14 mouse cellular contexts compared by ENCODE assay signal in the genomic region with DNA sequence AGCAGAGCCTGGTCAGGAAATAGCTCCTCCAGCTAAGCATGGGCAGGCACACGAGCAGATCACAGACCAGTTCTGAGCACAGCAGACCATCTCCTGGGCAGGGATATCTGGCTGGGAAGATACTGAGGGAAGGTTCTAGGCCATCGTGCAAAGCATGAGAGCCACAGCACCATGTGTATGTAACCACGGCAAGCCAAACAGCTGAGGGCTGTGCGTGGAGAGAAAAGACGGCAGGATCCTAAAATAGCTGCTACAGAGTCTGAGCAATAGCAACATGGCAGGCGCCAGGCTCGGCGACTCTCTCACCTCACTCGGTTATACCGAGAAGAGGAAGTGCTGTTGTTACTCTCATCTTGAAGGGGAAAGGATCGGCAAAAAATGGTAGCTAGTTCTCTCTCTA. TPM values are rescaled to one million over a fixed set of nuclear protein-coding genes. Genes with fewer than 3 reads are reported as not detected.
DNase-seq lines count a peak whose midpoint lies in the region; ATAC-seq lines count a peak whose summit lies in the region.
"Had no signal": no experiment of that assay in that cellular context is flagged by ENCODE, and none has a peak within 500 bp of the region (broad histone marks: within the 10 kb centered on the region; RNA-seq: fewer than 3 reads in every experiment).

No protein-coding gene starts in this region.

- peak overlapping the region; percentile 25 for H3K4me3 ChIP-seq in megakaryocyte, embryonic 14.5 days (replicated peaks)
- H3K4me3 ChIP-seq: embryonic facial prominence, embryonic 12.5 days; stomach, embryonic 15.5 days had no signal

- H3K27me3 ChIP-seq in megakaryocyte, embryonic 14.5 days (replicated peaks): no peaks in the 10 kb centered on the region
- H3K27me3 ChIP-seq: embryonic facial prominence, embryonic 12.5 days; stomach, embryonic 15.5 days had no signal

- H3K9me3 ChIP-seq in megakaryocyte, embryonic 14.5 days: peaks cover 98% of the 10 kb centered on the region
- H3K9me3 ChIP-seq: embryonic facial prominence, embryonic 12.5 days; stomach, embryonic 15.5 days had no signal

- DNase-seq in frontal cortex, postnatal 36 days (ENCODE audit: low spot score in 2 of 2): peak; percentile 58 to 81
- peak; percentile 50 to 56 for DNase-seq in left cerebral cortex, postnatal 10 days (ENCODE audit: extremely low spot score in 1 of 2, low spot score in 2 of 2)
- DNase-seq in right cerebral cortex, postnatal 25 days: peak; percentile 73
- no peak for DNase-seq in thymus, postnatal 36 days
- DNase-seq in ovary, postnatal 10 days (ENCODE audit: low spot score): no peak
- DNase-seq in kidney, adult 9 months: no peak
- DNase-seq: cerebellum, postnatal 25 days; gastrocnemius, postnatal 14 days had no signal

- no peaks in the 10 kb centered on the region for H3K36me3 ChIP-seq in megakaryocyte, embryonic 14.5 days (replicated peaks; ENCODE audit: low read length)
- H3K36me3 ChIP-seq: embryonic facial prominence, embryonic 12.5 days; stomach, embryonic 15.5 days had no signal

- H3K4me1 ChIP-seq in megakaryocyte, embryonic 14.5 days: no peaks in the 10 kb centered on the region; the same call in 1 of the 2 replicates
- H3K4me1 ChIP-seq: stomach, embryonic 15.5 days had no signal

- ATAC-seq in megakaryocyte, adult 5-6 weeks (ENCODE audit: poor library complexity, severe bottlenecking): no peak
- ATAC-seq: CD4-positive, CD25-positive, alpha-beta regulatory T cell, adult 4 months had no signal

- intact Hi-C loops in left cerebral cortex, postnatal 10 days (cut with DNase I): no loop called here

RNA-seq across cellular contexts. Expression of a gene that starts 42.7 kb away (rescaled TPM):
- polyA plus RNA-seq in megakaryocyte, embryonic 14.5 days (2012; ENCODE audit: insufficient read depth, low replicate concordance): 0.34 TPM in 1 of 2 replicates, not detected in the other
- not detected in 2 replicates for total RNA-seq in megakaryocyte, adult 5-6 weeks (2015)
- total RNA-seq in megakaryocyte, adult 5-6 weeks (2017): not detected in 2 replicates
- total RNA-seq in left cerebral cortex, postnatal 10 days (2021): 10 to 100 TPM; 53.4 to 58.1 TPM
- polyA plus RNA-seq: CD4-positive, CD25-positive, alpha-beta regulatory T cell, adult 4 months; macrophage had no signal

Comparison
In these comparisons a context has a peak if more than half of its experiments do, and no peak if none do; other contexts are left out.
1. DNase-seq: peak in frontal cortex, postnatal 36 days (2 of 2), left cerebral cortex, postnatal 10 days (2 of 2) and right cerebral cortex, postnatal 25 days (single experiment); none in thymus, postnatal 36 days (0 of 2), ovary, postnatal 10 days (single experiment) and kidney, adult 9 months (single experiment).
2. RNA of a gene that starts 42.7 kb away (total RNA-seq): 53.4 to 58.1 TPM in left cerebral cortex, postnatal 10 days; not detected in megakaryocyte, adult 5-6 weeks; every median in the first group is over 10 times any median in the second.